Mouse (Mus musculus) olfactory bulb, adult 2 months (tissue): ENCODE data around the gene Rasgef1b.

ENCODE experiments used
- CTCF ChIP-seq: fragments of 200-500 bp; IDR thresholded peaks from 2 replicates; pipeline ENCODE4 v1.5.1; 2012; ENCODE audit warnings: low read depth, mild to moderate bottlenecking, low read length, moderate library complexity; ENCODE audit not compliant: insufficient read depth
- POLR2A ChIP-seq: fragments of 200-500 bp; IDR thresholded peaks from 2 replicates; pipeline ENCODE4 v1.6.1; 2012; ENCODE audit warnings: mild to moderate bottlenecking, low read depth, low read length, moderate library complexity; ENCODE audit not compliant: insufficient read depth

DNA sequence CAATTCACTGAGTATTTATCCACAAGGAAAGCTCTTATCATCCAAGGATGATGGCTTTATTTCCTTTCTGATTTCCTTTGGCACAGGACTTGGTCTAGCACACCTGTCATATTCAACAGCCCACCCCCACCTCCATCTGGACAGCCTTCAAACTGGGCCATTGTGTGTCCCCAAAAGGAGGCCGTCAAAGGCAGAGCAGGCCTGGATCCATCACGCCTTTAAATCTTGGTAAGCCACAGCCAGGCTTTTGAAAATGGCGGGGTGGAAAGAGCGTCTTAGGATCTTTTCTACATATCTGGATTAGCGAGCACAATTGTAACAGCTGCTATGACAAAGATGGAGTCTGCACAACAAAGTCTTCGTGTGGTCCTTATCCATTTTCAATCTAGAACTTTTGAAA, 515.7 kb downstream of the Rasgef1b start:
- TF ChIP-seq CTCF (no peak), POLR2A (no peak)
